Mouse (Mus musculus) forebrain, embryonic 15.5 days (tissue): Measurements from ENCODE around the gene Ly6c1. TPM values are rescaled to one million over a fixed set of nuclear protein-coding genes. Genes with fewer than 3 reads are reported as not detected.
"Not testable (repeated sequence)": the region's sequence is repeated elsewhere in the genome, so short reads cannot be mapped to it uniquely, and the experiment has no call there.

Experiments used
- ATAC-seq: fragments of 200-750 bp; cut with Nextera tagmentation; replicated peaks from 2 replicates; pipeline ENCODE4 v1.8.0; 2017; ENCODE audit warnings: mild to moderate bottlenecking, moderate TSS enrichment, moderate library complexity
- H3K27ac ChIP-seq: fragments of 300-500 bp; sonication (generic); replicated peaks from 2 replicates; pipeline ENCODE4 v1.5.1; 2015; ENCODE audit warnings: mild to moderate bottlenecking, inconsistent platforms
- H3K27me3 ChIP-seq: fragments of 300-500 bp; sonication (generic); 2 replicates; pipeline ENCODE4 v1.6.1; 2015; ENCODE audit warnings: inconsistent platforms
- H3K36me3 ChIP-seq: fragments of 300-500 bp; sonication (generic); 2 replicates; pipeline ENCODE4 v1.6.1; 2015; ENCODE audit warnings: mild to moderate bottlenecking, inconsistent platforms
- H3K4me1 ChIP-seq: fragments of 300-500 bp; sonication (generic); 2 replicates; pipeline ENCODE4 v1.6.1; 2015; ENCODE audit warnings: inconsistent platforms
- H3K4me2 ChIP-seq: fragments of 300-500 bp; sonication (generic); replicated peaks from 2 replicates; pipeline ENCODE4 v1.6.1; 2015; ENCODE audit warnings: mild to moderate bottlenecking, inconsistent platforms
- H3K4me3 ChIP-seq: fragments of 300-500 bp; sonication (generic); 2 replicates; pipeline ENCODE4 v1.5.1; 2015; ENCODE audit warnings: mild to moderate bottlenecking, inconsistent platforms
- H3K9ac ChIP-seq: fragments of 300-500 bp; sonication (generic); replicated peaks from 2 replicates; pipeline ENCODE4 v1.6.1; 2015; ENCODE audit warnings: mild to moderate bottlenecking, inconsistent platforms
- H3K9me3 ChIP-seq: fragments of 300-500 bp; sonication (generic); 2 replicates; pipeline ENCODE4 v1.6.1; 2016; ENCODE audit warnings: inconsistent platforms
- WGBS: fragments of 180-500 bp; shearing (Covaris S2); methylation state at CpG from one replicate; pipeline ENCODE4 v1.1.7; 2015; ENCODE audit warnings: mixed read lengths; 5-methylcytosine and 5-hydroxymethylcytosine counted together
- polyA plus RNA-seq: library from polyadenylated mRNA; unstranded; fragments of >200 nt; fragmentation: Nextera tagmentation; extraction: Ambion mirVana; gene quantifications from 2 replicates; pipeline ENCODE4 v1.2.1, GENCODE M21; 2015

The Ly6c1 gene
- polyA plus RNA-seq: 2.9 and 3.8 TPM in 2 replicates

GRCm38 (mm10) chr15:75048642-75049261, at the start of gene Ly6c1:
Gene Ly6c1 (minus strand): TSS chr15:75048830.
- H3K27me3 ChIP-seq, ATAC-seq, H3K9ac ChIP-seq, H3K36me3 ChIP-seq, H3K4me1 ChIP-seq, H3K27ac ChIP-seq, H3K9me3 ChIP-seq, H3K4me3 ChIP-seq, H3K4me2 ChIP-seq: not testable (repeated sequence)
- 70% methylated on average over 1 of the region's 1 CpGs for WGBS

GRCm38 (mm10) chr15:75088041-75088440, 39.4 kb upstream of the Ly6c1 start:
- not testable (repeated sequence) for H3K27me3 ChIP-seq, H3K9me3 ChIP-seq, H3K4me2 ChIP-seq, H3K4me1 ChIP-seq, H3K27ac ChIP-seq, ATAC-seq, H3K36me3 ChIP-seq, H3K4me3 ChIP-seq, H3K9ac ChIP-seq
- whole genome bisulfite sequencing: 18% methylated on average over 2 of the region's 2 CpGs

GRCm38 (mm10) chr15:75069965-75070364, 21.3 kb upstream of the Ly6c1 start:
- Histone ChIP-seq H3K4me3 (no peak overlapping the region), H3K36me3 (no peaks in the 10 kb centered on the region), H3K4me2 (no peak overlapping the region), H3K27ac (no peak overlapping the region), H3K9me3 (no peaks in the 10 kb centered on the region), H3K27me3 (no peaks in the 10 kb centered on the region), H3K9ac (no peak overlapping the region), H3K4me1 (no peaks in the 10 kb centered on the region)
- 93% methylated on average over 4 of the region's 4 CpGs for WGBS
- ATAC-seq: no peak

GRCm38 (mm10) chr15:75062030-75062574, 13.5 kb upstream of the Ly6c1 start:
- not testable (repeated sequence) for H3K36me3 ChIP-seq, H3K27me3 ChIP-seq, H3K9ac ChIP-seq, H3K4me1 ChIP-seq, H3K27ac ChIP-seq, H3K4me2 ChIP-seq, H3K4me3 ChIP-seq, H3K9me3 ChIP-seq, ATAC-seq
- WGBS: 34% methylated on average over 6 of the region's 6 CpGs

- no peaks in the 10 kb centered on the region for H3K9me3 ChIP-seq
- H3K27ac ChIP-seq: no peak overlapping the region
- no peaks in the 10 kb centered on the region for H3K27me3 ChIP-seq
- no peak overlapping the region for H3K4me2 ChIP-seq
- no peak overlapping the region for H3K9ac ChIP-seq
- H3K4me3 ChIP-seq: no peak overlapping the region
- no peaks in the 10 kb centered on the region for H3K36me3 ChIP-seq
- H3K4me1 ChIP-seq: no peaks in the 10 kb centered on the region
- no peak for ATAC-seq
Measured at GRCm38 (mm10) chr15:75060505-75060904, 11.9 kb upstream of the Ly6c1 start.

GRCm38 (mm10) chr15:75055985-75056384, 7.4 kb upstream of the Ly6c1 start:
- no peak overlapping the region for H3K4me2 ChIP-seq
- no peak overlapping the region for H3K27ac ChIP-seq
- no peaks in the 10 kb centered on the region for H3K4me1 ChIP-seq
- no peak overlapping the region for H3K9ac ChIP-seq
- no peaks in the 10 kb centered on the region for H3K27me3 ChIP-seq
- 86% methylated on average over 2 of the region's 2 CpGs for WGBS
- ATAC-seq: no peak
- H3K36me3 ChIP-seq: no peaks in the 10 kb centered on the region
- H3K4me3 ChIP-seq: no peak overlapping the region
- no peaks in the 10 kb centered on the region for H3K9me3 ChIP-seq

- whole genome bisulfite sequencing: 16% methylated on average over 3 of the region's 3 CpGs
- not testable (repeated sequence) for ATAC-seq
Measured at GRCm38 (mm10) chr15:75055425-75055824, 6.8 kb upstream of the Ly6c1 start.

GRCm38 (mm10) chr15:75052414-75052813, 3.8 kb upstream of the Ly6c1 start:
- 97% methylated on average over 2 of the region's 2 CpGs for WGBS
- H3K4me2 ChIP-seq, ATAC-seq: not testable (repeated sequence)

More at GRCm38 (mm10) chr15:75055425-75055824, 6.8 kb upstream of the Ly6c1 start:
- H3K4me3 ChIP-seq, H3K9ac ChIP-seq, H3K27me3 ChIP-seq, H3K27ac ChIP-seq, H3K9me3 ChIP-seq, H3K4me1 ChIP-seq, H3K36me3 ChIP-seq, H3K4me2 ChIP-seq: not testable (repeated sequence)

GRCm38 (mm10) chr15:75051141-75051540, 2.5 kb upstream of the Ly6c1 start:
- 52% methylated on average over 3 of the region's 3 CpGs for WGBS
- not testable (repeated sequence) for H3K27me3 ChIP-seq, H3K9ac ChIP-seq, H3K4me3 ChIP-seq, ATAC-seq, H3K4me2 ChIP-seq, H3K27ac ChIP-seq, H3K9me3 ChIP-seq, H3K36me3 ChIP-seq, H3K4me1 ChIP-seq

More at GRCm38 (mm10) chr15:75052414-75052813, 3.8 kb upstream of the Ly6c1 start:
- H3K9me3 ChIP-seq, H3K4me1 ChIP-seq, H3K27me3 ChIP-seq, H3K4me3 ChIP-seq, H3K36me3 ChIP-seq, H3K27ac ChIP-seq, H3K9ac ChIP-seq: not testable (repeated sequence)

GRCm38 (mm10) chr15:75050593-75050992, 2.0 kb upstream of the Ly6c1 start:
- H3K27ac ChIP-seq, H3K27me3 ChIP-seq, H3K9me3 ChIP-seq, H3K4me3 ChIP-seq, H3K4me2 ChIP-seq, ATAC-seq, H3K36me3 ChIP-seq, H3K9ac ChIP-seq, H3K4me1 ChIP-seq: not testable (repeated sequence)
- WGBS: 88% methylated on average over 1 of the region's 1 CpGs

GRCm38 (mm10) chr15:75049811-75050210, 1.2 kb upstream of the Ly6c1 start:
- H3K4me2 ChIP-seq, H3K4me3 ChIP-seq, H3K9ac ChIP-seq, H3K9me3 ChIP-seq, ATAC-seq, H3K27me3 ChIP-seq, H3K36me3 ChIP-seq, H3K4me1 ChIP-seq, H3K27ac ChIP-seq: not testable (repeated sequence)
- 74% methylated on average over 2 of the region's 2 CpGs for WGBS

- not testable (repeated sequence) for H3K36me3 ChIP-seq, H3K9ac ChIP-seq, H3K9me3 ChIP-seq, H3K27ac ChIP-seq, H3K4me2 ChIP-seq, H3K4me1 ChIP-seq, ATAC-seq, H3K27me3 ChIP-seq, H3K4me3 ChIP-seq
- 97% methylated on average over 1 of the region's 1 CpGs for WGBS
Measured at GRCm38 (mm10) chr15:75047970-75048320, 685 bp downstream of the Ly6c1 start.

- not testable (repeated sequence) for H3K4me1 ChIP-seq, H3K27ac ChIP-seq, H3K4me2 ChIP-seq, H3K27me3 ChIP-seq, ATAC-seq, H3K36me3 ChIP-seq, H3K9me3 ChIP-seq, H3K4me3 ChIP-seq, H3K9ac ChIP-seq
- WGBS: 81% methylated on average over 5 of the region's 7 CpGs
Measured at GRCm38 (mm10) chr15:75047313-75047969, 1.2 kb downstream of the Ly6c1 start.
